Mouse (Mus musculus): ENCODE measurements around the gene Birc2. TPM values are rescaled to one million over a fixed set of nuclear protein-coding genes. Genes with fewer than 3 reads are reported as not detected.
"Not testable (repeated sequence)": the region's sequence is repeated elsewhere in the genome, so short reads cannot be mapped to it uniquely, and the experiment has no call there.

Gene Birc2
- polyA plus RNA-seq, 1 experiment from 2014 or later, result 14.2 TPM

- H3K27ac ChIP-seq (ENCODE audit: low read length), result no peak overlapping the region
- WGBS (ENCODE audit: insufficient replicate concordance), result 70% methylated on average over 10 of the region's 10 CpGs
- H3K9ac ChIP-seq (ENCODE audit: low read depth, low read length), result no peak overlapping the region
- H3K4me2 ChIP-seq (ENCODE audit: low read depth, low read length), result peak overlapping the region; percentile 80
- H3K9me3 ChIP-seq (replicated peaks; ENCODE audit: control insufficient read depth, low read length), result no peaks in the 10 kb centered on the region
- no peak overlapping the region for H3K4me3 ChIP-seq (ENCODE audit: low read depth, low read length)
- no peaks in the 10 kb centered on the region for H3K27me3 ChIP-seq (ENCODE audit: control insufficient read depth, insufficient read depth, low read depth, low read length)
- ATAC-seq (ENCODE audit: low read depth), result no peak
- peaks cover 18% of the 10 kb centered on the region for H3K4me1 ChIP-seq (ENCODE audit: control insufficient read depth, low read depth, low read length)
- no peaks in the 10 kb centered on the region for H3K36me3 ChIP-seq (ENCODE audit: control insufficient read depth, insufficient read depth)
These were observed 33.9 kb upstream of the Birc2 start for GRCm38 (mm10) chr9:7870556-7871315.

GRCm38 (mm10) chr9:7868838-7869491, 32.1 kb upstream of the Birc2 start:
- peak; percentile 22 for ATAC-seq (ENCODE audit: low read depth)
- 63% methylated on average over 4 of the region's 4 CpGs for WGBS (ENCODE audit: insufficient replicate concordance)
- Histone ChIP-seq H3K9me3 (replicated peaks; ENCODE audit: control insufficient read depth, low read length) (no peaks in the 10 kb centered on the region), H3K9ac (ENCODE audit: low read depth, low read length) (no peak overlapping the region), H3K4me3 (ENCODE audit: low read depth, low read length) (no peak overlapping the region), H3K36me3 (ENCODE audit: control insufficient read depth, insufficient read depth) (no peaks in the 10 kb centered on the region), H3K4me1 (ENCODE audit: control insufficient read depth, low read depth, low read length) (peaks cover 18% of the 10 kb centered on the region), H3K27me3 (ENCODE audit: control insufficient read depth, insufficient read depth, low read depth, low read length) (no peaks in the 10 kb centered on the region), H3K4me2 (ENCODE audit: low read depth, low read length) (no peak overlapping the region), H3K27ac (ENCODE audit: low read length) (peak overlapping the region; percentile 38; the same call in 1 of the 2 replicates)

- H3K4me2 ChIP-seq (ENCODE audit: low read depth, low read length), result no peak overlapping the region
- H3K9me3 ChIP-seq (replicated peaks; ENCODE audit: control insufficient read depth, low read length), result no peaks in the 10 kb centered on the region
- ATAC-seq (ENCODE audit: low read depth), result no peak
- H3K4me1 ChIP-seq (ENCODE audit: control insufficient read depth, low read depth, low read length), result peaks cover 13% of the 10 kb centered on the region
- no peak overlapping the region for H3K4me3 ChIP-seq (ENCODE audit: low read depth, low read length)
- H3K27ac ChIP-seq (ENCODE audit: low read length), result no peak overlapping the region
- H3K9ac ChIP-seq (ENCODE audit: low read depth, low read length), result no peak overlapping the region
- H3K27me3 ChIP-seq (ENCODE audit: control insufficient read depth, insufficient read depth, low read depth, low read length), result no peaks in the 10 kb centered on the region
- no peaks in the 10 kb centered on the region for H3K36me3 ChIP-seq (ENCODE audit: control insufficient read depth, insufficient read depth)
- 62% methylated on average over 3 of the region's 3 CpGs for WGBS (ENCODE audit: insufficient replicate concordance)
These were observed 31.1 kb upstream of the Birc2 start for GRCm38 (mm10) chr9:7867981-7868380.

GRCm38 (mm10) chr9:7866981-7867380, 30.1 kb upstream of the Birc2 start:
- H3K9ac ChIP-seq (ENCODE audit: low read depth, low read length); H3K4me3 ChIP-seq (ENCODE audit: low read depth, low read length); H3K36me3 ChIP-seq (ENCODE audit: control insufficient read depth, insufficient read depth); H3K9me3 ChIP-seq (replicated peaks; ENCODE audit: control insufficient read depth, low read length); H3K27ac ChIP-seq (ENCODE audit: low read length); H3K27me3 ChIP-seq (ENCODE audit: control insufficient read depth, insufficient read depth, low read depth, low read length); H3K4me2 ChIP-seq (ENCODE audit: low read depth, low read length); H3K4me1 ChIP-seq (ENCODE audit: control insufficient read depth, low read depth, low read length); ATAC-seq (ENCODE audit: low read depth): not testable (repeated sequence)
- 79% methylated on average over 2 of the region's 2 CpGs for WGBS (ENCODE audit: insufficient replicate concordance)

DNA sequence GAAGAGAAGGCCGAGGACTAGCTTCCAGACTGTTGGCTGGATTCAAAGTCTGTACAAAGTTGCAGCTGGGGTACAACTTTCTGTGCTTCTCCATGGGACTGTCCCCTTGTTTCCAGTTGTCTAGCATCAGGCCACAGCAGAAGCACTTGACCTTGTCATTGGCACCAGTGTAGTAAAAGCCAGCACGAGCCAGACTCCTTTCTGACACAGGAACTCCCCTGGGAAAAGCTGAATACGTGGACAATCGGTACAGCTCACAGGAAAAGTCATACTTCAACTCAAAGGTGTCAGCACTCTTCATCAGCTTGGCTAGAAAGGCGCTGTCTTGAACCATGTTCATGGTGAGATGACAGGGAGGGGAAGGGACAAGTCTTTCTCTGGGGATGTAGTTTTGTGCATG, 24.1 kb upstream of the Birc2 start:
- 71% methylated on average over 5 of the region's 5 CpGs for WGBS (ENCODE audit: insufficient replicate concordance)
- no peak overlapping the region for H3K9ac ChIP-seq (ENCODE audit: low read depth, low read length)
- H3K27ac ChIP-seq (ENCODE audit: low read length), result no peak overlapping the region
- H3K4me2 ChIP-seq (ENCODE audit: low read depth, low read length), result no peak overlapping the region
- H3K4me3 ChIP-seq (ENCODE audit: low read depth, low read length), result no peak overlapping the region
- H3K9me3 ChIP-seq (replicated peaks; ENCODE audit: control insufficient read depth, low read length), result no peaks in the 10 kb centered on the region
- no peaks in the 10 kb centered on the region for H3K27me3 ChIP-seq (ENCODE audit: control insufficient read depth, insufficient read depth, low read depth, low read length)
- no peak for ATAC-seq (ENCODE audit: low read depth)
- peaks cover 6% of the 10 kb centered on the region; the same call in 1 of the 2 replicates for H3K36me3 ChIP-seq (ENCODE audit: control insufficient read depth, insufficient read depth)
- no peaks in the 10 kb centered on the region for H3K4me1 ChIP-seq (ENCODE audit: control insufficient read depth, low read depth, low read length)

GRCm38 (mm10) chr9:7855912-7856311, 19.0 kb upstream of the Birc2 start:
- Histone ChIP-seq H3K27ac (ENCODE audit: low read length) (no peak overlapping the region), H3K9me3 (replicated peaks; ENCODE audit: control insufficient read depth, low read length) (no peaks in the 10 kb centered on the region), H3K9ac (ENCODE audit: low read depth, low read length) (no peak overlapping the region), H3K4me3 (ENCODE audit: low read depth, low read length) (no peak overlapping the region), H3K4me1 (ENCODE audit: control insufficient read depth, low read depth, low read length) (no peaks in the 10 kb centered on the region), H3K27me3 (ENCODE audit: control insufficient read depth, insufficient read depth, low read depth, low read length) (no peaks in the 10 kb centered on the region), H3K4me2 (ENCODE audit: low read depth, low read length) (no peak overlapping the region), H3K36me3 (ENCODE audit: control insufficient read depth, insufficient read depth) (peaks cover 10% of the 10 kb centered on the region)
- ATAC-seq (ENCODE audit: low read depth), result no peak
- 47% methylated on average over 3 of the region's 3 CpGs for WGBS (ENCODE audit: insufficient replicate concordance)

- no peaks in the 10 kb centered on the region for H3K4me1 ChIP-seq (ENCODE audit: control insufficient read depth, low read depth, low read length)
- H3K4me3 ChIP-seq (ENCODE audit: low read depth, low read length), result no peak overlapping the region
- no peak for ATAC-seq (ENCODE audit: low read depth)
- no peak overlapping the region for H3K9ac ChIP-seq (ENCODE audit: low read depth, low read length)
- no peak overlapping the region for H3K4me2 ChIP-seq (ENCODE audit: low read depth, low read length)
- WGBS (ENCODE audit: insufficient replicate concordance), result 55% methylated on average over 1 of the region's 1 CpGs
- no peak overlapping the region for H3K27ac ChIP-seq (ENCODE audit: low read length)
- H3K27me3 ChIP-seq (ENCODE audit: control insufficient read depth, insufficient read depth, low read depth, low read length), result no peaks in the 10 kb centered on the region
- peaks cover 11% of the 10 kb centered on the region for H3K36me3 ChIP-seq (ENCODE audit: control insufficient read depth, insufficient read depth)
- H3K9me3 ChIP-seq (replicated peaks; ENCODE audit: control insufficient read depth, low read length), result no peaks in the 10 kb centered on the region
These were observed 18.5 kb upstream of the Birc2 start for GRCm38 (mm10) chr9:7855374-7855773.

DNA sequence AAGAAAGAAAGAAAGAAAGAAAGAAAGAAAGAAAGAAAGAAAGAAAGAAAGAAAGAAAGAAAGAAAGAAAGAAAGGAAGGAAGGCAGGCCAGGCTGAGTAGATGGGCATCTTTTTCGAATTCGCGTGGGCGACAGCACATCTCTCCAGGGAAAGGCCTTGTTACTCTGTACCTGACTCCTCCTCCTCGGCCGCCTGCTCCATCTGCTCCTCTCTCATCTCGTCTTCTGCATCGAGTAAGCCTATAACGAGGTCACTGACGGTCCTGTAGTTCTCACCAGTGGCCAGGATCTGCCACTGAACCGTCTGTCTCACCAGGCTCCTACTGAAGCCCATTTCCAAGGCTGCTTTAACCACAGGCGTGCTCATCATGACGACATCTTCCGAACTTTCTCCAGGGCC, 17.3 kb upstream of the Birc2 start:
- not testable (repeated sequence) for H3K9me3 ChIP-seq (replicated peaks; ENCODE audit: control insufficient read depth, low read length); H3K9ac ChIP-seq (ENCODE audit: low read depth, low read length); H3K27me3 ChIP-seq (ENCODE audit: control insufficient read depth, insufficient read depth, low read depth, low read length); H3K4me2 ChIP-seq (ENCODE audit: low read depth, low read length); H3K36me3 ChIP-seq (ENCODE audit: control insufficient read depth, insufficient read depth); H3K4me1 ChIP-seq (ENCODE audit: control insufficient read depth, low read depth, low read length); H3K27ac ChIP-seq (ENCODE audit: low read length); ATAC-seq (ENCODE audit: low read depth); H3K4me3 ChIP-seq (ENCODE audit: low read depth, low read length)
- 82% methylated on average over 14 of the region's 14 CpGs for WGBS (ENCODE audit: insufficient replicate concordance)

All from liver, embryonic 16.5 days (tissue).